21 mouse cellular contexts compared by ENCODE assay signal in genomic region chr13:17691436-17691835, GRCm38 (mm10). TPM values are rescaled to one million over a fixed set of nuclear protein-coding genes. Genes with fewer than 3 reads are reported as not detected.
A peak's percentile ranks its signal among the peaks of the same experiment; 100 is the strongest.
DNase-seq lines count a peak whose midpoint lies in the region; ATAC-seq and TF ChIP-seq lines count a peak whose summit lies in the region.
"Had no signal": no experiment of that assay in that cellular context is flagged by ENCODE, and none has a peak within 500 bp of the region (broad histone marks: within the 10 kb centered on the region; RNA-seq: fewer than 3 reads in every experiment).

No protein-coding gene starts in this region.

- H3K9ac ChIP-seq in intestine, embryonic 14.5 days (ENCODE audit: low read length), result no peak overlapping the region
- H3K9ac ChIP-seq in intestine, embryonic 15.5 days, result no peak overlapping the region
- no peak overlapping the region for H3K9ac ChIP-seq in kidney, embryonic 15.5 days
- H3K9ac ChIP-seq in liver, postnatal 0 days (replicated peaks), result no peak overlapping the region
- no peak overlapping the region for H3K9ac ChIP-seq in liver, embryonic 12.5 days
- H3K9ac ChIP-seq in stomach, embryonic 15.5 days, result no peak overlapping the region
- no peak overlapping the region for H3K9ac ChIP-seq in stomach, postnatal 0 days (ENCODE audit: low read length)
- H3K9ac ChIP-seq: forebrain, embryonic 13.5 days; forebrain, postnatal 0 days; heart, embryonic 15.5 days had no signal

- peaks cover 14% of the 10 kb centered on the region for H3K4me1 ChIP-seq in intestine, embryonic 14.5 days (replicated peaks; ENCODE audit: control insufficient read depth, insufficient read depth, low read length)
- peaks cover 7% of the 10 kb centered on the region; the same call in 1 of the 2 replicates for H3K4me1 ChIP-seq in intestine, embryonic 15.5 days (replicated peaks)
- peaks cover 8% of the 10 kb centered on the region; the same call in 1 of the 2 replicates for H3K4me1 ChIP-seq in kidney, embryonic 15.5 days
- peaks cover 8% of the 10 kb centered on the region for H3K4me1 ChIP-seq in liver, postnatal 0 days (ENCODE audit: insufficient read depth)
- peaks cover 9% of the 10 kb centered on the region for H3K4me1 ChIP-seq in liver, embryonic 12.5 days
- peaks cover 4% of the 10 kb centered on the region; the same call in 1 of the 2 replicates for H3K4me1 ChIP-seq in stomach, embryonic 15.5 days
- H3K4me1 ChIP-seq in stomach, postnatal 0 days (replicated peaks; ENCODE audit: control insufficient read depth, insufficient read depth), result no peaks in the 10 kb centered on the region

- peak overlapping the region; percentile 59; the same call in 1 of the 2 replicates for H3K27ac ChIP-seq in intestine, embryonic 14.5 days (ENCODE audit: low read depth)
- no peak overlapping the region for H3K27ac ChIP-seq in intestine, embryonic 15.5 days
- H3K27ac ChIP-seq in kidney, embryonic 15.5 days, result 0 out of 2 replicates have a peak overlapping the region, but pooled peaks have one; percentile 37
- H3K27ac ChIP-seq in liver, postnatal 0 days (ENCODE audit: low read depth), result peak overlapping the region; percentile 56
- H3K27ac ChIP-seq in liver, embryonic 12.5 days, result no peak overlapping the region
- H3K27ac ChIP-seq in stomach, embryonic 15.5 days, result peak overlapping the region; percentile 16; the same call in 1 of the 2 replicates
- H3K27ac ChIP-seq in stomach, postnatal 0 days (replicated peaks), result no peak overlapping the region
- H3K27ac ChIP-seq: embryonic facial prominence, embryonic 10.5 days; forebrain, embryonic 13.5 days; heart, adult 2 months; heart, embryonic 15.5 days had no signal

- H3K4me2 ChIP-seq in intestine, embryonic 14.5 days (ENCODE audit: low read length), result no peak overlapping the region
- no peak overlapping the region for H3K4me2 ChIP-seq in intestine, embryonic 15.5 days (replicated peaks)
- no peak overlapping the region for H3K4me2 ChIP-seq in kidney, embryonic 15.5 days
- no peak overlapping the region for H3K4me2 ChIP-seq in liver, postnatal 0 days (ENCODE audit: low read depth, low read length)
- H3K4me2 ChIP-seq in liver, embryonic 12.5 days, result no peak overlapping the region
- H3K4me2 ChIP-seq in stomach, embryonic 15.5 days, result no peak overlapping the region
- H3K4me2 ChIP-seq in stomach, postnatal 0 days (replicated peaks; ENCODE audit: low read depth), result no peak overlapping the region
- H3K4me2 ChIP-seq: forebrain, embryonic 13.5 days; heart, embryonic 11.5 days; heart, embryonic 15.5 days had no signal

- no peak for ATAC-seq in intestine, embryonic 14.5 days (replicated peaks; ENCODE audit: low FRiP score, low TSS enrichment, low read depth)
- ATAC-seq in intestine, embryonic 15.5 days, result no peak
- no peak for ATAC-seq in kidney, embryonic 15.5 days (replicated peaks; ENCODE audit: low FRiP score)
- no peak for ATAC-seq in liver, postnatal 0 days
- ATAC-seq in liver, embryonic 12.5 days, result no peak
- ATAC-seq in stomach, embryonic 15.5 days (ENCODE audit: insufficient read depth, low FRiP score, low read depth), result no peak
- no peak for ATAC-seq in stomach, postnatal 0 days (ENCODE audit: low FRiP score, low TSS enrichment)
- ATAC-seq: CD4-positive, CD25-positive, alpha-beta regulatory T cell, adult 4 months; forebrain, embryonic 13.5 days; forebrain, postnatal 0 days had no signal

- no peaks in the 10 kb centered on the region for H3K27me3 ChIP-seq in intestine, embryonic 14.5 days (replicated peaks; ENCODE audit: control insufficient read depth, insufficient read depth, low read length)
- H3K27me3 ChIP-seq in intestine, embryonic 15.5 days (replicated peaks), result no peaks in the 10 kb centered on the region
- H3K27me3 ChIP-seq in kidney, embryonic 15.5 days, result no peaks in the 10 kb centered on the region
- H3K27me3 ChIP-seq in liver, postnatal 0 days (ENCODE audit: insufficient read depth, low read length), result no peaks in the 10 kb centered on the region
- no peaks in the 10 kb centered on the region for H3K27me3 ChIP-seq in liver, embryonic 12.5 days (replicated peaks)
- no peaks in the 10 kb centered on the region for H3K27me3 ChIP-seq in stomach, embryonic 15.5 days (replicated peaks)
- no peaks in the 10 kb centered on the region for H3K27me3 ChIP-seq in stomach, postnatal 0 days (ENCODE audit: control insufficient read depth, insufficient read depth, low read length)
- H3K27me3 ChIP-seq: forebrain, embryonic 13.5 days; heart, embryonic 15.5 days had no signal

- no peak overlapping the region for H3K4me3 ChIP-seq in intestine, embryonic 14.5 days (ENCODE audit: low read depth, low read length)
- no peak overlapping the region for H3K4me3 ChIP-seq in intestine, embryonic 15.5 days (replicated peaks)
- no peak overlapping the region for H3K4me3 ChIP-seq in kidney, embryonic 15.5 days (replicated peaks)
- no peak overlapping the region for H3K4me3 ChIP-seq in liver, postnatal 0 days (ENCODE audit: low read depth, low read length)
- no peak overlapping the region for H3K4me3 ChIP-seq in liver, embryonic 12.5 days
- H3K4me3 ChIP-seq in stomach, embryonic 15.5 days (replicated peaks), result no peak overlapping the region
- H3K4me3 ChIP-seq in stomach, postnatal 0 days (ENCODE audit: low read depth, low read length), result no peak overlapping the region
- H3K4me3 ChIP-seq: embryonic facial prominence, embryonic 10.5 days; forebrain, embryonic 13.5 days; heart, adult 2 months; heart, embryonic 15.5 days had no signal

- no peaks in the 10 kb centered on the region for H3K9me3 ChIP-seq in intestine, embryonic 14.5 days (ENCODE audit: control insufficient read depth, low read length)
- no peaks in the 10 kb centered on the region for H3K9me3 ChIP-seq in intestine, embryonic 15.5 days
- H3K9me3 ChIP-seq in kidney, embryonic 15.5 days (replicated peaks), result no peaks in the 10 kb centered on the region
- no peaks in the 10 kb centered on the region for H3K9me3 ChIP-seq in liver, postnatal 0 days (ENCODE audit: low read length)
- no peaks in the 10 kb centered on the region for H3K9me3 ChIP-seq in liver, embryonic 12.5 days (replicated peaks)
- no peaks in the 10 kb centered on the region for H3K9me3 ChIP-seq in stomach, embryonic 15.5 days
- no peaks in the 10 kb centered on the region for H3K9me3 ChIP-seq in stomach, postnatal 0 days (ENCODE audit: control insufficient read depth, low read length)
- H3K9me3 ChIP-seq: embryonic facial prominence, embryonic 10.5 days; forebrain, embryonic 13.5 days; G1E; heart, embryonic 15.5 days had no signal

- H3K36me3 ChIP-seq in intestine, embryonic 14.5 days (ENCODE audit: control insufficient read depth, insufficient read depth, low read length), result no peaks in the 10 kb centered on the region
- H3K36me3 ChIP-seq in intestine, embryonic 15.5 days, result no peaks in the 10 kb centered on the region
- no peaks in the 10 kb centered on the region for H3K36me3 ChIP-seq in kidney, embryonic 15.5 days
- H3K36me3 ChIP-seq in liver, postnatal 0 days (replicated peaks; ENCODE audit: insufficient read depth, low read length), result no peaks in the 10 kb centered on the region
- H3K36me3 ChIP-seq in liver, embryonic 12.5 days, result no peaks in the 10 kb centered on the region
- no peaks in the 10 kb centered on the region for H3K36me3 ChIP-seq in stomach, embryonic 15.5 days
- H3K36me3 ChIP-seq in stomach, postnatal 0 days (ENCODE audit: control insufficient read depth, insufficient read depth, low read length), result no peaks in the 10 kb centered on the region
- H3K36me3 ChIP-seq: embryonic facial prominence, embryonic 10.5 days; G1E; heart, embryonic 15.5 days had no signal

- no peak for DNase-seq in intestine, embryonic 14.5 days (ENCODE audit: low spot score)
- no peak for DNase-seq in kidney, postnatal 10 days
- no peak for DNase-seq in liver, postnatal 0 days
- DNase-seq in stomach, postnatal 0 days (ENCODE audit: low spot score), result no peak
- DNase-seq: adrenal gland, adult 8-10 months; B cell, adult 2 months; cerebellum, adult 2 months; cerebellum, postnatal 10 days; forebrain, postnatal 0 days; gastrocnemius, postnatal 14 days; heart, adult 2 months had no signal

- no peak for TF ChIP-seq EP300 in liver, postnatal 0 days (IDR thresholded peaks at IDR 0.05; ENCODE audit: low read depth)
- no peak for TF ChIP-seq EP300 in stomach, postnatal 0 days (optimal IDR thresholded peaks at IDR 0.05)

- 29% methylated on average over 1 of the region's 1 CpGs for WGBS in intestine, embryonic 14.5 days
- WGBS in intestine, embryonic 15.5 days, result 52% methylated on average over 1 of the region's 1 CpGs
- 55% methylated on average over 1 of the region's 1 CpGs for WGBS in kidney, embryonic 15.5 days
- WGBS in liver, postnatal 0 days (ENCODE audit: insufficient replicate concordance), result 57% methylated on average over 1 of the region's 1 CpGs
- 42% methylated on average over 1 of the region's 1 CpGs for WGBS in liver, embryonic 12.5 days (ENCODE audit: insufficient replicate concordance)
- WGBS in stomach, embryonic 15.5 days, result 30% methylated on average over 1 of the region's 1 CpGs
- 38% methylated on average over 1 of the region's 1 CpGs for WGBS in stomach, postnatal 0 days

- TF ChIP-seq CTCF in liver, postnatal 0 days (IDR thresholded peaks at IDR 0.05; ENCODE audit: low read depth), result no peak
- TF ChIP-seq CTCF in stomach, postnatal 0 days (IDR thresholded peaks at IDR 0.05; ENCODE audit: low read depth), result no peak

RNA-seq across cellular contexts. Expression of gene Mplkip, which starts 3.6 kb away (rescaled TPM):
- polyA plus RNA-seq in intestine, embryonic 14.5 days (2014; fragmentation: Nextera tagmentation; extraction: Ambion mirVana), result 50.4 and 58.3 TPM in 2 replicates
- 44.4 and 49.6 TPM in 2 replicates for polyA plus RNA-seq in intestine, embryonic 15.5 days (2015; fragmentation: Nextera tagmentation; extraction: Ambion mirVana)
- polyA plus RNA-seq in kidney, embryonic 15.5 days (2015; fragmentation: Nextera tagmentation; extraction: Ambion mirVana), result 49.8 and 54.4 TPM in 2 replicates
- 17.4 and 18.2 TPM in 2 replicates for polyA plus RNA-seq in liver, postnatal 0 days (2015; fragmentation: Nextera tagmentation; extraction: Ambion mirVana)
- polyA plus RNA-seq in liver, embryonic 12.5 days (2016; fragmentation: Nextera tagmentation; extraction: Ambion mirVana), result 42.8 and 43.9 TPM in 2 replicates
- polyA plus RNA-seq in stomach, embryonic 15.5 days (2015; fragmentation: Nextera tagmentation; extraction: Ambion mirVana), result 49.7 and 52.2 TPM in 2 replicates
- 33.2 and 33.9 TPM in 2 replicates for polyA plus RNA-seq in stomach, postnatal 0 days (2015; fragmentation: Nextera tagmentation; extraction: Ambion mirVana)

RNA-seq across cellular contexts. Expression of gene Sugct, which starts 3.9 kb away (rescaled TPM):
- 3.7 and 3.9 TPM in 2 replicates for polyA plus RNA-seq in intestine, embryonic 14.5 days (2014; fragmentation: Nextera tagmentation; extraction: Ambion mirVana)
- polyA plus RNA-seq in intestine, embryonic 15.5 days (2015; fragmentation: Nextera tagmentation; extraction: Ambion mirVana), result 5.3 and 6.1 TPM in 2 replicates
- 10.5 and 10.8 TPM in 2 replicates for polyA plus RNA-seq in kidney, embryonic 15.5 days (2015; fragmentation: Nextera tagmentation; extraction: Ambion mirVana)
- polyA plus RNA-seq in liver, postnatal 0 days (2015; fragmentation: Nextera tagmentation; extraction: Ambion mirVana), result 14.0 and 16.3 TPM in 2 replicates
- 3.1 and 3.3 TPM in 2 replicates for polyA plus RNA-seq in liver, embryonic 12.5 days (2016; fragmentation: Nextera tagmentation; extraction: Ambion mirVana)
- 5.5 and 7.1 TPM in 2 replicates for polyA plus RNA-seq in stomach, embryonic 15.5 days (2015; fragmentation: Nextera tagmentation; extraction: Ambion mirVana)
- 6.1 and 7.0 TPM in 2 replicates for polyA plus RNA-seq in stomach, postnatal 0 days (2015; fragmentation: Nextera tagmentation; extraction: Ambion mirVana)

Comparison
In these comparisons a context has a peak if more than half of its experiments do, and no peak if none do; other contexts are left out.
1. H3K27ac ChIP-seq: peak in intestine, embryonic 14.5 days (single experiment), kidney, embryonic 15.5 days (single experiment), liver, postnatal 0 days (single experiment) and stomach, embryonic 15.5 days (single experiment); none in intestine, embryonic 15.5 days (single experiment), liver, embryonic 12.5 days (single experiment) and stomach, postnatal 0 days (single experiment).